Mouse (Mus musculus): ENCODE data around the gene Gm20388. TPM values are rescaled to one million over a fixed set of nuclear protein-coding genes. Genes with fewer than 3 reads are reported as not detected.

The Gm20388 gene
- total RNA-seq, 2 experiments from 2014 or later, result 18.6 TPM; not detected in 1

DNA sequence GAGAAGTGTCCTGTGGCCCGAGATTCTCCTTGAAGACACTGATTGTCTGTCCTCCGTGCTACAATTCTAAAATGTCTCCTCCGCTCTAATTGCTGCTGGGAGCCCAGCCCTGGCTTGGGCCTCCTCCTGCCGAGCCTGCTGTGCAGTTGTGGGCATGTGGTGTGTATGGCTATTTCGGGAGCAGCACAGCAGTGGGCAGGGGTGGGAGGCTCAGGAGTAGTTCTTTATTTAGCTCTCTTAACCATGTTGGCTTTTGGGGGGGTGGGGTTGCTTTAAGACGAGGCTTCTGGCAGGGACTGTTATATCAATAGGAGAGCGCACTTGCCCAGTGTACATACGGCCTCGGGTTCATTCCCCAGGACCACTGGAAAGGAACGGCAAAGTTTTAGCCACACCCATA, 1875.9 kb downstream of the Gm20388 start:
- peak; percentile 61 to 93 for DNase-seq (ENCODE audit: low spot score in 2 of 2)
- intact Hi-C loops (cut with DNase I), result loop anchor here (2.0 to 5.0 kb wide), 2 partner anchors 22 to 54 kb away; no protein-coding TSS in a partner anchor

DNA sequence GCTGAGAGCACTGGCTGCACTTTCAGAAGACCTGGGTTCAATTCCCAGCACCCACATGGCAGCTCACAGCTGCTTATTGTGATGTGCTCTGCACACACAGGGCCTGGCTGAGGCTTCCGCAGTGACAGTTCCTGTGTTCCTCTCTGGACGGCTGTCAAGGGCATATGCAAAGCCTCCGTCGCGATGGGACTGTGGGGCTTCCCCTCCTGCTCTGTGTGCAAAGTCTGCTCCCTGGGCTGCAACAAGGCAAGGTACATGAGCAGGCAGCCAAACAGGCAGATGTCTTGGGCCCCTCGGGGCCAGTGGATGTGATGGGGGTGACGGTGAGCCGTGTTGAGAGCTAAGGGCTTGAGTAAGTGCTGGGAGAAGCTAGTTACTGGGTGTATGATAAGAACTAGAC, 1878.1 kb downstream of the Gm20388 start:
- intact Hi-C loops (cut with DNase I), result loop anchor here (5.0 kb wide), 1 partner anchor 56 kb away; no protein-coding TSS in a partner anchor
- no peak for DNase-seq (ENCODE audit: low spot score in 2 of 2)

DNA sequence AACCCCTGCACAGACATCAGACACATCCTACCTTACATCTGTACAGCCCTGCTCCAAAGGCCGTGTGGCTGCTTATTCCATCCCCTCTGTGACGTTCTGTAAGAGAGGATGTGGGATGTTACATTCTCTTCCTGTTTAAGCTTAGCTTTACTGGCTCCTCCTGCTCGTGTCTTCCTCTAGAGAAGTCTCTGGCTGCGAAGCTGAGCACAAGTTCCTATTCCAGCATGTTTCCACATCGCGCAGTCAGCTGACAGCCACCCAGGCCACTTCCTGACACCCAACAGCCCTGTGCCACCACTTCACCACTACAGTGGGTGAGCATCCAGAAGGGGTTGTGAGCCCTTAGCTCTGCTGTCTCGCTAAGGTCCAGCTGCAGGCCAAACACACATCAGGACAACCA, 1881.5 kb downstream of the Gm20388 start:
- intact Hi-C loops (cut with DNase I), result no loop called here
- DNase-seq (ENCODE audit: low spot score in 2 of 2), result no peak

- DNase-seq (ENCODE audit: low spot score in 2 of 2), result no peak
- intact Hi-C loops (cut with DNase I), result no loop called here
Measured at GRCm38 (mm10) chr8:121792627-121793026, 1882.0 kb downstream of the Gm20388 start.

DNA sequence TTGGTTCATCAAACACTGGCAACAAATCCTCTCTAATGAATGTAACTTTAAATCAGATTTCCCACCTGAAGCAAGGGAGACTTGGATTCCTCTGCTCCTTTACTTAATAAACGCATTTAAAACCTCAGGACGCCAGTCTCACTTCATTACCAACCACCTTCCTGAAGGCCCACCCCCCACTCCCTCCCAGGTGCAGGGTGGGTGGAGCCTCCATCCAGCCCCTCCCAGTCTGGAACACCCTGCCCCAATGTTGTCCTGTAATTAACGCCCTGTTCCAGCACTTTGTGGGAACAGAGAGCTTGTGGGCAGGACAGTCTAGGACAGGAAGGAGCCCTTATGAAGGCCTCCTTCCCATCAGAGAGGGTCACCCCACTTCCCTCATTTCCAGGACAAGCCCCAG, 1883.5 kb downstream of the Gm20388 start:
- DNase-seq (ENCODE audit: low spot score in 2 of 2), result no peak
- intact Hi-C loops (cut with DNase I), result no loop called here

DNA sequence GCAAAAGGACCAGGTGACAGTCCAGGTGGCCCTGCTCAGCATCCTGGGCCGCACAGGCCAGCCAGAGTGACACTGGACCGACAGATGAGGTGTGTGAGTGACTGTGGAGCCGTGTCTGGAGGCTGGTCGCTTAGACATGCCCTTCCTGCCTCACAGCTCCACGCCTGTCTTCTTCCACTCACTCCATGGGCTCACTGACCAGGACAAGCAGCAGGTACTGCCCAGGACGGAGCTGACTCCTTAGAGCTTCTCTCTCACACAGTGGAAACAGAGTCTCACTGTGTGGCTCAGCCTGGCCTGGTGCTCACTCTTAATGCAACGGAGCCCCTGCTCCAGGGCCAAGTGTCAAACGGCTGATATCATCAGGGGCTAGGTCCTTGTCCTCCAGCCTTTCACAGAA, 1884.8 kb downstream of the Gm20388 start:
- intact Hi-C loops (cut with DNase I), result no loop called here
- no peak for DNase-seq (ENCODE audit: low spot score in 2 of 2)

DNA sequence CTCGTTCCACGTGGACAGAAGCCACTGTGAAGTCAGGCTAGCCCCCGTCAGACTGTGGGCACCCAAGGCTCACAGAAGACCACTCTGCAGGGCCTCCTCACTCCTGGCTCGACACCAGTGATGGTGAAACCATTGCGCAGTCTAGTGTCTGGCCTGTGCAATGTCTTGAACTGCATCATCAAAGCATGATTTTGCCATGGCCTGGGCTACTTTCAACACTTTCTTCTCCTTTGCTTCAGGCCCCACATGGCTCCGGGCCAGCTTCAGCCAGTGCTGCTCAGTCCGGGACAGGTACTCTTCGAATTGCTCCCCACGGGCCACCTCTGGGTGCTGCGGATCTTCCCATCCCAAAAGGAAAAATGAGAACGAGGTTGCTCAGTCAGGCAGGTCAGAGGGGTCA, 1885.8 kb downstream of the Gm20388 start:
- intact Hi-C loops (cut with DNase I), result no loop called here
- DNase-seq (ENCODE audit: low spot score in 2 of 2), result no peak

DNA sequence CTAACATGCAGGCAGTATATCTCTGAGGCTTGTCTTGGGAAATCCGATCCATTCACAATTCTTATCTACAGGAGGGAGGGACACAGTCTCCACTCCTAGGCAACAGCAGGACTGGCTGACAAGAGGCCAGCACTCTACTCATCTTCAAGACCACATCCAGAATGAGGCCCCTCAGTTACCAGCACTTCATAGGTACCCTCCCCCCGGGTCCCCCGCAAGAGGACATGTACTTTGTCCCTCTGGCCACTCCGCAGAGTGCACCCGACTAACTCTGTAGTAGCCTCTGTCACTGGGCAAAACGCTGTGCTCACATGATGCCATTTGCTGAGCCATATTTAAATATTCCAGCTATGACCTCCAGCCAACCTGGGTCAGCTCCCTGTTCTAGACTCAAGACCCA, 1887.8 kb downstream of the Gm20388 start:
- intact Hi-C loops (cut with DNase I), result no loop called here
- no peak for DNase-seq (ENCODE audit: low spot score in 2 of 2)

GRCm38 (mm10) chr8:121804829-121805228, 1894.2 kb downstream of the Gm20388 start:
- no peak for DNase-seq (ENCODE audit: low spot score in 2 of 2)
- intact Hi-C loops (cut with DNase I), result loop anchor here (5.0 kb wide), 1 partner anchor 43 kb away; no protein-coding TSS in a partner anchor

DNA sequence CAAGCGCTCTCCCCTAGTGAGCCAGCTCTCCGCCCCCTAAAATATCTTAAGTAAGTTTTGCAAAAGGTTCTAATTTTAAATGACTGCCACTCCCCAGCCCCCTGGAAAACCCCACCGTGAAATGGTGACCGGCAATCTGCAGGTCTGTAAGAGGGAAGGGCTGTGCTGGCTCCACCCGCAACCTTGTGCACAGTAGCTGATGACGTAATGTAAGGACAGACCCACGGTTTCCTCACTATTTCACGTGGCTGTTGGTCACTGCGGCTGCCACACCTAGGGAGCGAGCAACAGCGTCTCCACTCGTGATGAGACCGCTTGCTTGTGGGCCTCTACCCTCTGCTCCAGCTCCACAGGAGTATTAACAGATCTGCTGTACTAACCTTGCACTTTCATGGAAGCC, 1895.5 kb downstream of the Gm20388 start:
- no peak for DNase-seq (ENCODE audit: low spot score in 2 of 2)
- intact Hi-C loops (cut with DNase I), result loop anchor here (5.0 kb wide), 1 partner anchor 44 kb away; no protein-coding TSS in a partner anchor

DNA sequence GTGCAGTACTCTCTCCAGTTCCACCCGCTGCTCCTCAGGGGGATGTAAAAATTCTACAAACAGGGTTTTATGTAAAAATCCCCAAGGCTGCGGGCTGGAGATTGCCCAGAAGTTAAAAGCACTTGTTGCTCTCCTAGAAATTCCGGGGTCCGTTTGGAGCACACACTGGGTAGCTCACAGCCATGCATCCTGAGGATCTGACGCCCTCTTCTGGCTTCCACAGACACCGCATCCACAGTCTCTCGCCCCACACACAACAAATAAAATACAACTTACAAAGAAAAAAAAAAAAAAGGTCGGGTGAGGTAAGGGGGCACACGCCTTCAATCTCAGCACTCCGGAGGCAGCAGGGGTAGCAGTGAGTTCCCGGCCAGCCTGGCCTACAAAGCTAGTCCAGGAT, 1897.4 kb downstream of the Gm20388 start:
- intact Hi-C loops (cut with DNase I), result loop anchor here (2.0 to 5.0 kb wide), 2 partner anchors 21 to 46 kb away; no protein-coding TSS in a partner anchor
- DNase-seq (ENCODE audit: low spot score in 2 of 2), result no peak

- DNase-seq (ENCODE audit: low spot score in 2 of 2), result peak; percentile 59 to 92
- intact Hi-C loops (cut with DNase I), result loop anchor here (2.0 to 5.0 kb wide), 2 partner anchors 23 to 47 kb away; no protein-coding TSS in a partner anchor
Measured at GRCm38 (mm10) chr8:121809524-121810155, 1899.0 kb downstream of the Gm20388 start.

GRCm38 (mm10) chr8:121811502-121811901, 1900.9 kb downstream of the Gm20388 start:
- intact Hi-C loops (cut with DNase I), result no loop called here
- DNase-seq (ENCODE audit: low spot score in 2 of 2), result peak in 1 of 2 experiments; percentile 47

DNA sequence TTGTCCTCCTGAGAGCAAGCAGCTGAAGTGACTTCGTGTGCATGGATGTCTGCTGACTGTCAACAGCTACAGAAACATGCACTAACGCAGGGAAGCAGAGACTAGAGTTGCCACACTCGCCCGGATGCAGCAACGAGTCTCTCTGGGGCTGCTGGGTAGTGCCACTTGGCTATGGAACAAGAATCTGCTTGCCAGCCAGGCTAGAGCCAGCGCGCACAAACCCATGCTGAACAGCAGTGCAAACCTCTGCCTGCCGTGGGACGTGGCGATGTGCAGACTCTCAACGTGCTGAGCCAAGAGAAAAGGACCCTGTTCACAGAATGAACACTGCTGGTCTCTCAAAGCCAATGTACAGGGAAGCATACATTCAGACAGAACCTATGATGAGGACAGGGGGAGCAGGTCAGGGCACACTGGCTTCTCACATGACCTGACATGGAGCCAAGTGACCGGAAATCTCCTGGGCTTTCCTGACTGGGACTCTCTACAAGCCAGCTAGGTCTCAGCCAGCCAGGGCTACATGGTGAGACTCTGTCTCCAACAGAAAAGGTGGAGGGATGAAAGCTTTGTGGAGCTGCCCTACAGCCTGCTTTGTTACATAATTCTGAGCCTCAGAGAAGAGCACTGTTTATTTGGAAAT, 1901.4 kb downstream of the Gm20388 start:
- intact Hi-C loops (cut with DNase I), result no loop called here
- DNase-seq (ENCODE audit: low spot score in 2 of 2), result no peak

- peak in 1 of 2 experiments; percentile 30 for DNase-seq (ENCODE audit: low spot score in 2 of 2)
- intact Hi-C loops (cut with DNase I), result no loop called here
Measured at GRCm38 (mm10) chr8:121818226-121818625, 1907.6 kb downstream of the Gm20388 start.

- no peak for DNase-seq (ENCODE audit: low spot score in 2 of 2)
- intact Hi-C loops (cut with DNase I), result no loop called here
Measured at GRCm38 (mm10) chr8:121820840-121821239, 1910.2 kb downstream of the Gm20388 start.

GRCm38 (mm10) chr8:121821320-121821719, 1910.7 kb downstream of the Gm20388 start:
- no peak for DNase-seq (ENCODE audit: low spot score in 2 of 2)
- intact Hi-C loops (cut with DNase I), result no loop called here

GRCm38 (mm10) chr8:121821770-121822169, 1911.1 kb downstream of the Gm20388 start:
- DNase-seq (ENCODE audit: low spot score in 2 of 2), result no peak
- intact Hi-C loops (cut with DNase I), result no loop called here

GRCm38 (mm10) chr8:121827726-121828125, 1917.1 kb downstream of the Gm20388 start:
- intact Hi-C loops (cut with DNase I), result no loop called here
- DNase-seq (ENCODE audit: low spot score in 2 of 2), result no peak

GRCm38 (mm10) chr8:121828376-121829023, 1917.9 kb downstream of the Gm20388 start:
- intact Hi-C loops (cut with DNase I), result no loop called here
- DNase-seq (ENCODE audit: low spot score in 2 of 2), result no peak
